Mouse (Mus musculus): ENCODE data around the gene Ndrg4. TPM values are rescaled to one million over a fixed set of nuclear protein-coding genes. Genes with fewer than 3 reads are reported as not detected.

Ndrg4 gene
- polyA plus RNA-seq, 2 experiments from 2014 or later, result 0.97 TPM; not detected in 1

GRCm38 (mm10) chr8:95688073-95688672, 11.4 kb downstream of the Ndrg4 start:
- no peak for ATAC-seq

DNA sequence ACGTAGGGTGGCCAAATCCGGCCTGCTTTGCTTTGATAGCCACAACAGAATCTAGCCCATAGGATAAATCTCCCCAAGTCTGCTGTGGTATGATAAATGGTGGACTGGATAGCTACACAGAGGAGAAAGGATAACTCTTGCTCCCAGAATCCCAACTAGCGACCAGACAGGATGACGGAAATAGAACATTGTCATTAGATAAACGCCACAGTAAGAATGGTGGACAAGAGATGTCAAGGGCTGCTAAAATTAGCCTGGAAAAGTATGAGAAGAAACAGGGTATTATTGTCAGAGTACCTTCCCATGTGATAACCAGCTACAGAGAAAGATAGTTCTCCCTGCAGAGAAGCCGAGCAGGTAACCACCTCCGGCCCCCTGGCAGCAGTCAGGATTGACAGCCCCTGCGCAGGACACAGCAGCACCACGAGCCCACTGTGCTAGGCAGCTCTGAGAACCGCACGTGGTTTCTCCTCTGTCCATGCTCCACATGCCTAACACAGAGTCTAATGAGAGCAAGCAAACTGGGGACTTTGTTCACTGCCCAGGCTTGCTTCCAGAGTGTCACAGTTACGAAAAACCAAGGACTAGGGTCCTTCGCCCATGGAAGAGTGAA, 14.3 kb downstream of the Ndrg4 start:
- ATAC-seq, result no peak

DNA sequence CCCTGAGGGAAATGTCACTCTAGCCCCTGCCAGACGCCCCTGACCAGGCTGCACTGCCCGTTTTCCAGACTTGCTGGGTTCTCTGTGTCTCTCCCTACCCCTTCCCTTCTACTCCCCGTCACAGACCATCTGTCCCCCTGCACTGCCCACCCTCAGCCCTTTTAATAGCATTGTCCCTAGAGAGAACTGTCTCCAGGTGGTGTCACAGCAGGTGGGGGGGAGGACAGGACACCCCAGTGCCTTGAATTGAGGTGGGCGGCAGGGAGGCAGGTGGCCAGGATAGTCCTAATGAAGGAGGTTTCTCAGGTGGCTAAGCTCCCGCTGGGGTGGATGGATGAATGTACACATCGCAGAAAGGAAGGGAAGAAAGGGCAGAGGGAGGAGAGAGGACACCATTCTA, 17.9 kb downstream of the Ndrg4 start:
- ATAC-seq, result no peak

GRCm38 (mm10) chr8:95696661-95697060, 19.9 kb downstream of the Ndrg4 start:
- ATAC-seq, result no peak

- ATAC-seq, result peak; percentile 66
Measured at GRCm38 (mm10) chr8:95697128-95697527, 20.3 kb downstream of the Ndrg4 start.

- no peak for ATAC-seq
Measured at GRCm38 (mm10) chr8:95698179-95698578, 21.4 kb downstream of the Ndrg4 start.

GRCm38 (mm10) chr8:95700282-95700681, 23.5 kb downstream of the Ndrg4 start:
- ATAC-seq, result no peak

DNA sequence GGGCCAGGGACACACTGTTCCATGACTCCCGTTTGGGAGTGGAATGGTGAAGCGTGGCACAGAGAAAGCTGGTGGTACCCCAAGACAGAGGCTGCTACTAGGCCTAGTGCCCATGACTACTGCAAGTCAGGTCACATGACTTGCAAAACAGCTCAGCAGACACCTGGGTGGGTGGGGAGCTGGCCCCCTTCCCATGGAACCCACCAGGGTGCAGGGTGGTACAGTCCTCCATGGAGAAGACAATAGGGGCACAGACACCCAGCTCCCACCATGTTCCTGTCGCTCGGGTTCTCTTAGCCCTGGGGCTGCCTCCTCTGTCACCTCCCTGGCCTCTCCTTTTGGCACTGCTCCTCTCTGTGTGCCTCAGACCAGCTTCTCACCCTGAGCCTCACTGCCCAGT, 25.0 kb downstream of the Ndrg4 start:
- ATAC-seq, result no peak

DNA sequence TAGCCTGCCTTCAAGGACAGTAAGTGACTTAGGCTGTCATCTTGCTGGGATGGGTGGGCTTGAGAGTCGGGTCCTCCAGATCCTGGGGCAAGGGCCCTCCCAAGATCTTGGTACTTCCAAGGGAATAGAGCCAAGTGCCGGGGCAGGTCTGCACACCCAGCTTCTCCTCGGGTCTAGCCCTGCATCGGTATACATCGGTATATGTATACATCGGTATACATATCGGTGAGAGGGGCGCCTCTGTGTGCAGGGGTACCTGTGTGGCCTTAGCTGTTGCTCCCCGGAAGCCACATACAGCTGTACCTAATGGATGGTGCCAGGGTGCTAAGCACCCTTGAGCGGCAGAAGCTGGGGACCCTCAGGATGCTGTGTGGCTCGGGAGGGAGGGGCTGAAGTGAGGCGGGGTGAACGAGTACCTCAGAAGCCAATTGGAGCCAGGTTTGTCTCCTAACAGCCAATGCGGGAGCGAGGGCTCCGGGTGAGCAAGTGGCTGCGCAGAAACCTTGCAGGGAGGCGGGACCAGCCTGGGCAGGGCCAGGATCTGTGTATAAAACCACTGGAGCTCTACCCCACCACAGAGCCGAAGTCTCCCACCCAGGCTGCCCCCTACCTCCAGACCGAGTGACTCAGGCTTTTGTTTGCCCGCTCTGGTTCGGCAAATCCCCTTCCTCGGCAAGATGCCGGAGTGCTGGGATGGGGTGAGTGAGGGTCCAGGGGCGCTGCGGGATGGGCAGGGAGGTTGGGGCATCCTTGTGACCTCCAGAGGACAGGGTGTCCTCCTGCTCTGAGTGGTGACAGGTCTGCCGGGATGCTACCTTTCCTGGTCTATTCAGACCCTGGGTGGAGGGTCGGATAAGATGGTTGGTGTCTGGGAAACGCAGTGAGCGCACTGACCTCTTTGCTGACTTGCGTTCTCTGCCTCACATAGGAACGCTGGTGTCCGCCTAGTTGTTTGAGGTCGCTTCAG, 26.0 kb downstream of the Ndrg4 start:
- peak; percentile 98 for ATAC-seq

- ATAC-seq, result no peak
Measured at GRCm38 (mm10) chr8:95703461-95704260, 26.9 kb downstream of the Ndrg4 start.

- ATAC-seq, result no peak
Measured at GRCm38 (mm10) chr8:95704538-95704937, 27.8 kb downstream of the Ndrg4 start.

DNA sequence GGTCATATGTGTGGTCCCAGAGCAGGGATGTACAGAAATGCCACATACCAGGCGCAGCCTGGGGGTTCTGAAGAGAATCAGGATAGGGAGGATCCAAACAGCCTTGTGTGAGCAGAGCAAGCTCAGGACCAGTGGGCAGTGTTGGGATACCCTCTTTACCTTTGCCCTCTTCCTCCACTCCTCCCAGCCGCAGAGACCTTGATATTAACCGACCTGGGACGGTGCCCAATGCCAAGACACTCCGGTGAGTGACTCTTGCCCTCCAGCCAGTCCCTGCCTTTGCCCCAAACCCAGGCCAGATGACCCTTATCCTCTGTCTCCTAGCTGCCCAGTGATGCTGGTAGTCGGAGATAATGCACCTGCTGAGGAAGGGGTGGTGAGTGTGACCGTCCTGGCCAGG, 32.8 kb downstream of the Ndrg4 start:
- no peak for ATAC-seq

DNA sequence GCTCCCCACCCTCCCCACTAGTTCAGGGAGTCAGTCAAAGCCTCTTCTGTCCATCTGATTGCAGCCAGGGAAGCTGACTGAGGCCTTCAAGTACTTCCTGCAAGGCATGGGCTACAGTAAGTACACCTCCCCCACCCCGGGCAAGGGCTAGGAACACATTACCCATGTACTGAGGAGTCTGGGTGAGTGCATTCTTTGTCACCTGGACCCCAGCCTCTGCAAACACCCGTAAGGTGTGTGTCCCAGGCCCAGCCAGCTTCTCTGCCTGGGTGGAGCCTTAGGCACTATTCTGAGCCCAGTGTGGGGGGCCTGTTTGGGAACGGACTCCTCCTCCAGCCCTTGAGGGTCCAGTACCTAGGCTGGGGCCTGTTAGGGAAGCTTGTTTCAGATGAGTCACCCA, 34.2 kb downstream of the Ndrg4 start:
- ATAC-seq, result no peak

GRCm38 (mm10) chr8:95712395-95712794, 35.6 kb downstream of the Ndrg4 start:
- no peak for ATAC-seq

DNA sequence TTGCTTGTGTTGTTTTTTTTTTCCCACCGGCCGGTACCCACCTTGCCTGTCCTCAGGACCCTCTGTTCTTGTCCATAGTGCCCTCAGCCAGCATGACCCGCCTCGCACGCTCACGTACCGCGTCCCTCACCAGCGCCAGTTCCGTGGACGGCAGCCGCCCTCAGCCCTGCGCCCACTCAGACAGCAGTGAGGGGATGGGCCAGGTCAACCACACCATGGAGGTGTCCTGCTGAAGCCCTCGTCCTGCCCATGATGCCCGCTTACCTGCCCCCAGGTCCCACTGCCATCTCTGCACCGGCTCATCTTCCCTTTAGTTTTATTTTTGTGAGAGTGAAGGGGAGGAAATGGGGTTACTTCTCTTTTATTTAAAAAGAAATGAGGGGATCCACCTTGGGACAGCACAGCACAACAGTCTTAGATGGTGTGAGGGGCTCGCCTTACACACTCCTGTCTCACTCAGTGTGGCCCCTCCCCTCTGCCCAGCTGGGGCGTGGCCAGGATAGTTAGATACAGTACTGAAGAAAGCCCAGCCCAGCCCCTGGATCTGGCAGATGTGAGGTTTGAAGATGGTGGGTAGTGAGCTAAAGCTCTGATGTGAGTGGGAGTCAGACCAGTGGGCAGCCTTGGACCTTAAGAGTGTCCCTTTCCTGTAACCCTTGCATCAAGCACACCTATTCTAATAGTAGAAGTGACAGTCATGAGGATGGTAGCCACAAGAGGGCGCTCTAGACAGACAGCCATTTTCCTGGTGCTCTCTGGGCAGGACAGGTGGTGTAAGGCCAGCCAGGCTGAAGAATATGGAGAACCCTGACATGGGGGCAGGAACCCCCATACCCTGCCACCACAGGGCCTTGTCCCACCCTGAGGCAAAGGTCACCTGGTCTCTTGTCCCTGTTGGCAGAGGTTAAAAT, 36.6 kb downstream of the Ndrg4 start:
- peak; percentile 60 for ATAC-seq

GRCm38 (mm10) chr8:95714367-95714766, 37.6 kb downstream of the Ndrg4 start:
- no peak for ATAC-seq

DNA sequence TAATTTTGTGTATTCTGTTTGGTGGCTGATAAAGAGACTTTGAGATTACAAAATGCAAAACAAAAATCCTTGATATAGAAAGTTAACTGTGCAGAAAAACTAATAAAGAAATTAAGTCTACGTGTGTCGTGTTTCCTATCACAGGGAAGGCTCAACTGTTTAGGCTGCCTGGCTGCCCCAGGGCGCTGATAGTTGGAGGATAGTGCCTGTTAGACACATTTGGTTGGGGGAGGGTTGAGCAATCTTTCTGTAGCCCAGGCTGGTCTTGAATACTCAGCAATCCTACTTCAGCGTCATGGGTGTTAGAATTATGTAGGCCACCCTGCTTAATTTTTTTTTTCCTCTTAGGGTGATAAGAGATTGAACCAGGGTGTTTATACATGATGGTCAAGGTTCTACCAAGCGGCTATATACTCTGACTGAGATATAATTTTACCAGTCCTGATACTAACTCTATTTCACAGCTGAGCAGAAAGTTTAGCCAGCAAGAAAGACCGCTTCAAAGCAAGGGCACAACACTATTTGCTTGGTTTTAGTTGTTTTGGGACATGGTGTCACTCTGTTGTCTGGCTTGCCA, 38.1 kb downstream of the Ndrg4 start:
- no peak for ATAC-seq

- ATAC-seq, result peak; percentile 84
Measured at GRCm38 (mm10) chr8:95715676-95716531, 39.1 kb downstream of the Ndrg4 start, which contains the start of gene Setd6. Gene Setd6, plus strand, starts transcription at chr8:95715881.

DNA sequence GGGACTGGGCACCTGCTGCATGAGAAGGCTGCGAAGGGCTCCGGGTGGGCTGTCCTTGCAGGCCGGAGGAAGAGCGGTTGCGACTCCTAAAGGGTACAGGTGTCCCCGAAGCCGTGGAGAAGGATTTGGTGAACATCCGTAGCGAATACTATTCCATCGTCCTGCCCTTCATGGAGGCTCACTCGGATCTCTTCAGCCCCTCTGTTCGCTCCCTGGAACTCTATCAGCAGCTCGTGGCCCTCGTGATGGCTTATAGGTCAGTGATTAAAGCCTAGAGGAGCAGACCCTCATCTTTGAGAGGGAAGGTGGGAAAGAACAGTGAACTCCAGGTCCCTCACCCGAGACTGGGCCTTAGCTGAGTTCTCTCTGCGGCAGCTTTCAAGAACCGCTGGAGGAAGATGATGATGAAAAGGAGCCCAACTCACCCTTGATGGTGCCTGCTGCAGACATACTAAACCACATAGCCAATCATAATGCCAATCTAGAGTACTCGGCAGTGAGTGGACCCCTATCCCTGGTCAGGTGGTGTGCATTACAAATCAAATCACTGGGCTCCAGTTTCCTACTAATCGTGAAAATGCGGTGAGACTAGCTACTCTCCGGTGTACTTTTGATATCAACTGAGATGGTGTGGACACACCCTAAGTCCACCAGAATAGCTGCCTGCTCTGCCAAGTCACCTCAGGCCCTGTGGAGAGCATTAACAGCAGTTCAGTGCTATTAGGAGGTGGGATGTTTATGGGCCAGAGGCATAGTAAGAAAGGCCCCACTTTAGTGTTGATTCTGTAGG, 40.0 kb downstream of the Ndrg4 start:
- no peak for ATAC-seq

All from activated CD4-positive, CD25-positive, alpha-beta regulatory T cell, adult 4 months (primary cell).